Mouse (Mus musculus): Measurements from ENCODE around the gene Gm9922. TPM values are rescaled to one million over a fixed set of nuclear protein-coding genes. Genes with fewer than 3 reads are reported as not detected.
A peak's percentile ranks its signal among the peaks of the same experiment; 100 is the strongest.

Gm9922 gene
- polyA plus RNA-seq (2014; fragmentation: Nextera tagmentation; extraction: Ambion mirVana), result not detected in 2 replicates

DNA sequence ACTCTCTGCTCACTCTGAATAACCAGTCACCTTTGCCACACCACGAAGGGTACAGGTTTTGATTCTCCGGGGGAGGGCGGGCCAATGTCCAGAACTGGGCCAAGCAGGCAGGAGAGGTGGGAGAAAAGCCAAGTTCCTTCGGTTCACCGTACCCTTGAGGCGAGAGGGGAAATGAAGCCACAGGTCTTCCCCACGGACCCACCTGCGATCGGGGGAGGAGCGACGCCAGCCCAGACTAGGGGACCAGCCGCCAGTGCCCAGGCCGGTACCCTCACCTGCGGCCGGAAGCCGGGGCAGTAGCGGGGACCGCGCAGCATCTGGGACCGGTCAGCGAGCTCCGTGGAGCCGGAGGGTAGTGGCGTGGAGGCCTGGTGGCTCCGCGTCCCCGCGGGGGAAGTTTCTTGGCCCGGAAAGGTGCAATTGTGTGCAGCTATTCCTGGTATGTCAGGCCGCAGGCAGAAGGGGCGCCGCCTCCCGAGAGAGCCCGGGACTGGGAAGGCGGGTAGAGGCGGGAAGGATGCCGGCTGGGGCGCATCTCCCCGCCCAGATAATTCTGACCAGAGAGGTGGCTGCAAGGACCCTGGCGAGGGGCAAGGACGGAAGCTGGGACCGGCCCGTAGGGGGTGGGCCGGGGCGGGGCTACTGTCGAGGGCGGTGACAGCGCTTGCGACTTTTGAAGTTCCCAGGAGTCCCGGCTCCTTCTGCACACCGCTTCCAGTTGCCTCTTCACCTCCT lies at the start of gene Gm9922, which contains the start of gene Lmo7:
Gene Gm9922 (minus strand): TSS at position 578 of the 735 bp plus-strand sequence.
Gene Lmo7 (plus strand): TSS at position 721 of the 735 bp plus-strand sequence.
- Histone ChIP-seq H3K4me2 (ENCODE audit: low read depth, low read length) (peak within 1 kb of the TSS; percentile 99), H3K36me3 (ENCODE audit: control insufficient read depth, insufficient read depth, low read length) (no peaks in the 10 kb centered on the region), H3K9me3 (ENCODE audit: control insufficient read depth, low read length) (no peaks in the 10 kb centered on the region), H3K9ac (replicated peaks; ENCODE audit: low read depth, low read length) (peak within 1 kb of the TSS; percentile 51), H3K27ac (ENCODE audit: low read depth, low read length) (no peak within 1 kb of the TSS), H3K27me3 (ENCODE audit: control insufficient read depth, insufficient read depth, low read length) (peaks cover 23% of the 10 kb centered on the region), H3K4me1 (ENCODE audit: control insufficient read depth, insufficient read depth, low read length) (peaks cover 10% of the 10 kb centered on the region; the same call in 1 of the 2 replicates), H3K4me3 (ENCODE audit: low read depth, low read length) (peak within 1 kb of the TSS; percentile 57)
- peak; percentile 74 for ATAC-seq (ENCODE audit: low read depth)
- under 1% methylated on average over 50 of the region's 51 CpGs for whole genome bisulfite sequencing

DNA sequence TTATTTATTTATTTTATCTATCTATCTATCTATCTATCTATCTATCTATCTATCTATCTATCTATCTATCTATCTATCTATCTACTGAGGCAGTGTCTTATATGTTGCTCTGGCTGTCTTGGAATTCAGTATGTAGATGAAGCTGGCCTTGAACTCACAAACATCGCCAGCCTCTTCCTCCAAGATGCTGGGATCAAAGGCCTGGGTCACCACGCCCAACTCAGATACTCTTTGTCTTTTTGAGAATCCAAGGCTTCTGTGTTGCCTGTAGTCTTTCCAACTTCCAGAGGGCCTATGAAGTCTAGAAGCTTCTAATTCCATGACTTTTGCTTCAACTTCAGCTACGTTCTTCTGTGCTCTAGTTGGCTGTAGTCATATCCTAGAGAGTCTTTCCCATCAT lies 48.8 kb upstream of the Gm9922 start:
- H3K27ac ChIP-seq (ENCODE audit: low read depth, low read length), result no peak overlapping the region
- WGBS, result 91% methylated on average over 3 of the region's 3 CpGs
- no peak for ATAC-seq (ENCODE audit: low read depth)

DNA sequence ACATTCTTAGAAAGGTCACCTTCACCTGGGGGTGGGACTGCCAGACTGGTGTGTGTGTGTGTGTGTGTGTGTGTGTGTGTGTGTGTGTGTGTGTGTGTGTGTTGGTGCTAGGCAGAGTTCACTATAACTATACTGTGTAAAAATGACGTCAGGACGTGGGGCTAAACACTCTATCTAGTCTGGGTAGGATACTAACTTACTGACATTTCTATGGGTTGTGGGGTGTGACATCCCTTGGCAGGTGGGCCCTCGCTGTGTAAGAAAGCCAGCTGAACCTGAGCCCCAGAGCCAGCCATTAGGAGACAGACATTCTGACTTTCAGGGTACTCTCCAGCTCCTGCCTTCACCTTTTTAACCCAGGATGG lies 47.5 kb upstream of the Gm9922 start:
- no peaks in the 10 kb centered on the region for H3K4me1 ChIP-seq (ENCODE audit: control insufficient read depth, insufficient read depth, low read length)
- no peak for ATAC-seq (ENCODE audit: low read depth)
- no peak overlapping the region for H3K4me2 ChIP-seq (ENCODE audit: low read depth, low read length)
- 49% methylated on average over 3 of the region's 3 CpGs for WGBS
- H3K9ac ChIP-seq (replicated peaks; ENCODE audit: low read depth, low read length), result no peak overlapping the region
- no peaks in the 10 kb centered on the region for H3K36me3 ChIP-seq (ENCODE audit: control insufficient read depth, insufficient read depth, low read length)
- no peaks in the 10 kb centered on the region for H3K27me3 ChIP-seq (ENCODE audit: control insufficient read depth, insufficient read depth, low read length)
- no peaks in the 10 kb centered on the region for H3K9me3 ChIP-seq (ENCODE audit: control insufficient read depth, low read length)
- H3K4me3 ChIP-seq (ENCODE audit: low read depth, low read length), result no peak overlapping the region
- H3K27ac ChIP-seq (ENCODE audit: low read depth, low read length), result no peak overlapping the region

More for the DNA sequence above, 48.8 kb upstream of the Gm9922 start:
- H3K9ac ChIP-seq (replicated peaks; ENCODE audit: low read depth, low read length), result no peak overlapping the region
- no peaks in the 10 kb centered on the region for H3K4me1 ChIP-seq (ENCODE audit: control insufficient read depth, insufficient read depth, low read length)
- no peaks in the 10 kb centered on the region for H3K9me3 ChIP-seq (ENCODE audit: control insufficient read depth, low read length)
- H3K36me3 ChIP-seq (ENCODE audit: control insufficient read depth, insufficient read depth, low read length), result no peaks in the 10 kb centered on the region
- no peak overlapping the region for H3K4me3 ChIP-seq (ENCODE audit: low read depth, low read length)
- H3K27me3 ChIP-seq (ENCODE audit: control insufficient read depth, insufficient read depth, low read length), result no peaks in the 10 kb centered on the region
- no peak overlapping the region for H3K4me2 ChIP-seq (ENCODE audit: low read depth, low read length)

DNA sequence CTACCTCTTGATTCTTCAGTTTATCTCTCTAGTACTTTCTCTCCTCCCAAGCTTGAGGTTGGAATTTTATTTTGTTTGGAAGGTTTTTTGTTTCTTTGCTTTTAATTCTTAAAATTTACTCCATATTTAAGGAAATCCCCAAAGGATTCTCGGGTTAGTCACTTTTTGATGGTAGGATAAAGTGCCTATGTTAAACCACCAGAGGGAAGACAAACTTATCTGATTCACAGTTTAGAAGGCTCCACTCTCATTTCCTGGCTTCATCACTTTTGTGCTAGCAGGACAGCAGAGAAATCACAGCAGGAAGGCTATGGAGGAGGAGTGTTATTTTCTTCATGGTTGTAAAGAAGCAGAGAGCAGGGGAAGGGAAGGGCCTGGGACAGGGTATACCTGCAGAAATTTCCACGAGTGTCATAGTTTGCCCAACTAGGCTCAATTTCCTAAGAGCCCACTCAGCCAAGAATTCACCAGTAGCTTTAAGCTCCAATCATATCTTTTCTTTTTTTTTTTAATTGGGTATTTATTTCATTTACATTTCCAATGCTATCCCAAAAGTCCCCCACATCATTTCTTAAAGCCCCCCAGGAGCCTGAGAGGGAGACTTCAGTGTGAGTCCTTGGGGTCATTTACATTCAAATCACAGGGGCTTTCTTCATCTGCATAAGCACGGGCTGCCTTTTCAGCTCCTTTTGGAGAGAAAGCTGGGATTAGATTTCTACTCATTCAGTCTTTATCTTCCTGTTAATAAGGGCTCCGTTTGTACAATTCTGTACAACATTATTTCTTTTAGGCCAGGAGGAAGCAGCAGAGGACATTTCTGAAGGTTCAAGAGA lies 46.9 kb upstream of the Gm9922 start:
- WGBS, result 17% methylated on average over 4 of the region's 4 CpGs
- Histone ChIP-seq H3K27ac (ENCODE audit: low read depth, low read length) (no peak overlapping the region), H3K9ac (replicated peaks; ENCODE audit: low read depth, low read length) (no peak overlapping the region), H3K36me3 (ENCODE audit: control insufficient read depth, insufficient read depth, low read length) (no peaks in the 10 kb centered on the region), H3K4me2 (ENCODE audit: low read depth, low read length) (no peak overlapping the region), H3K9me3 (ENCODE audit: control insufficient read depth, low read length) (no peaks in the 10 kb centered on the region), H3K4me3 (ENCODE audit: low read depth, low read length) (no peak overlapping the region), H3K27me3 (ENCODE audit: control insufficient read depth, insufficient read depth, low read length) (no peaks in the 10 kb centered on the region), H3K4me1 (ENCODE audit: control insufficient read depth, insufficient read depth, low read length) (no peaks in the 10 kb centered on the region)
- no peak for ATAC-seq (ENCODE audit: low read depth)

DNA sequence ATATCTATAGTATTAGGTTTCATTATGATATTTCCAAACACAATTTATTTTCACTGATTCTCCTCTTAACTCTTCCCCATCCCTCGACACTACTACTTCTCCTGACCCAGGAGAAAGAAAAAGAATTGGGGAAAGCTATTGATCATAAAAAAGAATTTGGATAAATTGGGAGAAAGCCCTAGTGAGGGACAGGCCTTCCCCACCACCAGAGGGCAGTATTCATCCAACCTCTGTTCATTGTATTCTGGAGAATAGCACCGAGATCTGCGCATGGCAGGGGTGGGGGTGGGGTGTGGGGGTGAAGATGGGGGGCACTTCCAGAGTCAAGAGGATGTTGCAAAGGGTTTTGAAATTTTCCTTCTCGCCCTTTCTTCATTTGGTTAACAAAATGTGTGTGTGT lies 45.0 kb upstream of the Gm9922 start:
- Histone ChIP-seq H3K4me1 (ENCODE audit: control insufficient read depth, insufficient read depth, low read length) (no peaks in the 10 kb centered on the region), H3K36me3 (ENCODE audit: control insufficient read depth, insufficient read depth, low read length) (no peaks in the 10 kb centered on the region), H3K27me3 (ENCODE audit: control insufficient read depth, insufficient read depth, low read length) (no peaks in the 10 kb centered on the region), H3K4me3 (ENCODE audit: low read depth, low read length) (no peak overlapping the region), H3K9ac (replicated peaks; ENCODE audit: low read depth, low read length) (no peak overlapping the region), H3K4me2 (ENCODE audit: low read depth, low read length) (no peak overlapping the region), H3K27ac (ENCODE audit: low read depth, low read length) (no peak overlapping the region), H3K9me3 (ENCODE audit: control insufficient read depth, low read length) (no peaks in the 10 kb centered on the region)
- 58% methylated on average over 4 of the region's 4 CpGs for WGBS
- ATAC-seq (ENCODE audit: low read depth), result no peak

DNA sequence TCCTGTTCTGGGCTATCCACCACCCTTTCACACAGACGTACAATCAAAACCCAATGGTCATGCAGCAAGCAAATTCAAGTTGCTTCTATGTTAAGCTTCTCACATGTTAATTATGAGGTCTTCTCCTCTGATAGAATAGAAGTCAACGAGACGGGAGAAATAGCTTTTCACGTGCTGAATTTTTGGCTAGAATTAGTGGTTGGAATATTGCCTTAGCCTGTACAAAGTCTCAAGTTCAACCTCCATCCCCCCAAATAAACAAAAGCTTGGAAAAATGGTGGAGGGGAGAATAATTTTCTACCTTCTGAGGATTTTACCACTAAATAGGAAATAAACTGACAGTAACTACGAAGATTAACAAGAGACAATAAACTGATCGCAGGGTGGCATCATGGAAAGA lies 42.1 kb upstream of the Gm9922 start:
- Histone ChIP-seq H3K4me3 (ENCODE audit: low read depth, low read length) (no peak overlapping the region), H3K27me3 (ENCODE audit: control insufficient read depth, insufficient read depth, low read length) (no peaks in the 10 kb centered on the region), H3K9me3 (ENCODE audit: control insufficient read depth, low read length) (no peaks in the 10 kb centered on the region), H3K36me3 (ENCODE audit: control insufficient read depth, insufficient read depth, low read length) (no peaks in the 10 kb centered on the region), H3K4me1 (ENCODE audit: control insufficient read depth, insufficient read depth, low read length) (no peaks in the 10 kb centered on the region), H3K27ac (ENCODE audit: low read depth, low read length) (no peak overlapping the region), H3K9ac (replicated peaks; ENCODE audit: low read depth, low read length) (no peak overlapping the region), H3K4me2 (ENCODE audit: low read depth, low read length) (no peak overlapping the region)
- no peak for ATAC-seq (ENCODE audit: low read depth)
- WGBS, result 96% methylated on average over 6 of the region's 6 CpGs

DNA sequence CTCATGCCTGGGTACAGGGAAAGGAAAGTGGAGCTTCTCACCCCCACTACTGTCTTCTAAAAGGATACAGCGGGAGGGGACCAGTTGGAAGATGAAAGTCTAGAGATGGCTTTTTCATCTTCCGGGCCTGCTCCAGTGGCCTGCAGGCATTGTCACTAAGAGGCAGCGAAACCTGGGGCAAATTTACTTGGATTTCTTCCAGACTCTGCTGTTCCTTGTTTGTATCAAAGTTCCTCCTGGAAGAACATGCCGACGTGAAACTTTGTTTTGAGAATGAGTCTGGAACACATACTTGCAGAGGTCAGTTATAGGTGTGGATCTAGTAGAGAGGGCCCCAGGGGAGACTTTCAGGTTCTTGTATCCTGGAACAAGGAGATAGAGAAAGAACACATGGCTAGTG lies 41.7 kb upstream of the Gm9922 start:
- ATAC-seq (ENCODE audit: low read depth), result no peak
- no peak overlapping the region for H3K4me2 ChIP-seq (ENCODE audit: low read depth, low read length)
- no peak overlapping the region for H3K4me3 ChIP-seq (ENCODE audit: low read depth, low read length)
- no peaks in the 10 kb centered on the region for H3K27me3 ChIP-seq (ENCODE audit: control insufficient read depth, insufficient read depth, low read length)
- H3K27ac ChIP-seq (ENCODE audit: low read depth, low read length), result no peak overlapping the region
- WGBS, result 94% methylated on average over 5 of the region's 5 CpGs
- H3K9me3 ChIP-seq (ENCODE audit: control insufficient read depth, low read length), result no peaks in the 10 kb centered on the region
- no peak overlapping the region for H3K9ac ChIP-seq (replicated peaks; ENCODE audit: low read depth, low read length)
- no peaks in the 10 kb centered on the region for H3K4me1 ChIP-seq (ENCODE audit: control insufficient read depth, insufficient read depth, low read length)
- no peaks in the 10 kb centered on the region for H3K36me3 ChIP-seq (ENCODE audit: control insufficient read depth, insufficient read depth, low read length)

DNA sequence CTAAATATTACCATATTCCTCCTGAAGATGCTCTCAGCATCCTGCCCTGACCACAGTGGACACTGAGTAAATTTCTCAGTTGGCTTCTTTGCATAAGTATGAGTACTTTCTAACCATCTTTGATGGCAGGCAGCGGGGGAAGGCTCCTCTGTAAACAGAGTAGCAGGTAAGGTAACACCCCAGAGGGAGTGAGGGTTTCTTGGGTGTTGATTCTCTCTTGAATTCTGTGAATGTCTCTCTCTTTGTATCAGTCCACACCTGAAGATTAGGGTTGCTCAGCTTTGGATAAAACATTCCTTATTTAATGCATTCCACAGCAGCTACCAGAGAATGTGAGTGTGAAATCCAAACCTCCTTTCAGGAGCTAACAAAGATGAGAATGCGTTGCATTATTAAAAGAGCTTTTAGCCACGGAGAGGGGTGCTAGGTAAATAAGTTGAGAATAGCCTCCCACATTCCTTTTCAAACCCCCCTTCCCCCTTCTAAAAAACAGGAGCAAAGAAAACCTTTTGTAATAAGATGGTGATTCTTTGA lies 34.2 kb upstream of the Gm9922 start:
- H3K4me2 ChIP-seq (ENCODE audit: low read depth, low read length), result no peak overlapping the region
- H3K27me3 ChIP-seq (ENCODE audit: control insufficient read depth, insufficient read depth, low read length), result no peaks in the 10 kb centered on the region
- no peaks in the 10 kb centered on the region for H3K9me3 ChIP-seq (ENCODE audit: control insufficient read depth, low read length)
- no peaks in the 10 kb centered on the region for H3K36me3 ChIP-seq (ENCODE audit: control insufficient read depth, insufficient read depth, low read length)
- no peak for ATAC-seq (ENCODE audit: low read depth)
- 43% methylated on average over 3 of the region's 3 CpGs for WGBS
- no peak overlapping the region for H3K9ac ChIP-seq (replicated peaks; ENCODE audit: low read depth, low read length)
- no peak overlapping the region for H3K4me3 ChIP-seq (ENCODE audit: low read depth, low read length)
- H3K4me1 ChIP-seq (ENCODE audit: control insufficient read depth, insufficient read depth, low read length), result no peaks in the 10 kb centered on the region
- H3K27ac ChIP-seq (ENCODE audit: low read depth, low read length), result no peak overlapping the region

DNA sequence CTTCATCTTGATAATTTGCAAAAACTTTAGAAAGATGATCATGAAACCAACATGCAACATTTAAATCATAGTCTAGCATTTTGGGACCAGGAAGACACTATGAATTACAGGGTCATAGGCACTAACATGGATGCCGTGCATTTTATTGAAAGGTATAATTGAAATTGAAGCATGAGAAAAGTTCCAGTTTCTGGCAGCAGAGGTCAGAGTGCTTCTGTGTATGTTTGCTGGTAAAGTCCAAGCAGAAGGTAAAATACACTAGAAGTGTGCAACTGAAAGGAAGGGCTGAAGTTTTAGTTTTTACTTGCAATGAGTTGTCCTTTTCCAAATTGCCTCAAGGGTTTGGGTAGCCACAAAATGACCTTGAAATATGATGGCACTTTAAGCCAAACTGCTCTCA lies 32.7 kb upstream of the Gm9922 start:
- ATAC-seq (ENCODE audit: low read depth), result no peak
- no peaks in the 10 kb centered on the region for H3K27me3 ChIP-seq (ENCODE audit: control insufficient read depth, insufficient read depth, low read length)
- no peak overlapping the region for H3K27ac ChIP-seq (ENCODE audit: low read depth, low read length)
- no peak overlapping the region for H3K9ac ChIP-seq (replicated peaks; ENCODE audit: low read depth, low read length)
- H3K4me3 ChIP-seq (ENCODE audit: low read depth, low read length), result no peak overlapping the region
- no peaks in the 10 kb centered on the region for H3K36me3 ChIP-seq (ENCODE audit: control insufficient read depth, insufficient read depth, low read length)
- 50% methylated on average over 1 of the region's 1 CpGs for WGBS
- H3K9me3 ChIP-seq (ENCODE audit: control insufficient read depth, low read length), result no peaks in the 10 kb centered on the region
- H3K4me1 ChIP-seq (ENCODE audit: control insufficient read depth, insufficient read depth, low read length), result no peaks in the 10 kb centered on the region
- H3K4me2 ChIP-seq (ENCODE audit: low read depth, low read length), result no peak overlapping the region
